Mouse (Mus musculus): ENCODE data around the gene Dmkn.

GRCm38 (mm10) chr7:30796790-30797189 lies 33.2 kb downstream of the Dmkn start:
- TF ChIP-seq CTCF (IDR thresholded peaks at IDR 0.05; ENCODE audit: insufficient read depth, low read depth, low read length): no peak
- TF ChIP-seq POLR2A (IDR thresholded peaks at IDR 0.05; ENCODE audit: insufficient read depth, low read depth, low read length): no peak

All from olfactory bulb, adult 2 months (tissue).